Mouse (Mus musculus): ENCODE measurements around the gene Plcl2.
"Not testable (repeated sequence)": the region's sequence is repeated elsewhere in the genome, so short reads cannot be mapped to it uniquely, and the experiment has no call there.

The Plcl2 gene

GRCm38 (mm10) chr17:50667596-50667995, 158.4 kb downstream of the Plcl2 start:
- in situ Hi-C loops (cut with MboI; ENCODE audit: low sequenced_read_pairs) = no loop called here

GRCm38 (mm10) chr17:50668681-50669208, 159.5 kb downstream of the Plcl2 start:
- in situ Hi-C loops (cut with MboI; ENCODE audit: low sequenced_read_pairs) = no loop called here

- in situ Hi-C loops (cut with MboI; ENCODE audit: low sequenced_read_pairs) = no loop called here
These were observed 162.2 kb downstream of the Plcl2 start for GRCm38 (mm10) chr17:50671416-50671815.

GRCm38 (mm10) chr17:50674580-50674979, 165.4 kb downstream of the Plcl2 start:
- in situ Hi-C loops (cut with MboI; ENCODE audit: low sequenced_read_pairs) = no loop called here

GRCm38 (mm10) chr17:50675231-50675630, 166.0 kb downstream of the Plcl2 start:
- in situ Hi-C loops (cut with MboI; ENCODE audit: low sequenced_read_pairs) = no loop called here

GRCm38 (mm10) chr17:50677334-50677733, 168.1 kb downstream of the Plcl2 start:
- in situ Hi-C loops (cut with MboI; ENCODE audit: low sequenced_read_pairs) = no loop called here

GRCm38 (mm10) chr17:50677978-50678712, 168.9 kb downstream of the Plcl2 start:
- in situ Hi-C loops (cut with MboI; ENCODE audit: low sequenced_read_pairs) = no loop called here

- in situ Hi-C loops (cut with MboI; ENCODE audit: low sequenced_read_pairs) = no loop called here
These were observed 169.5 kb downstream of the Plcl2 start for GRCm38 (mm10) chr17:50678748-50679147.

- in situ Hi-C loops (cut with MboI; ENCODE audit: low sequenced_read_pairs) = no loop called here
These were observed 170.7 kb downstream of the Plcl2 start for GRCm38 (mm10) chr17:50679613-50680534.

GRCm38 (mm10) chr17:50682696-50683095, 173.5 kb downstream of the Plcl2 start:
- in situ Hi-C loops (cut with MboI; ENCODE audit: low sequenced_read_pairs) = no loop called here

- in situ Hi-C loops (cut with MboI; ENCODE audit: low sequenced_read_pairs) = no loop called here
These were observed 175.9 kb downstream of the Plcl2 start for GRCm38 (mm10) chr17:50684960-50685645.

GRCm38 (mm10) chr17:50687670-50688069, 178.5 kb downstream of the Plcl2 start:
- in situ Hi-C loops (cut with MboI; ENCODE audit: low sequenced_read_pairs) = no loop called here

GRCm38 (mm10) chr17:50688135-50688534, 178.9 kb downstream of the Plcl2 start:
- in situ Hi-C loops (cut with MboI; ENCODE audit: low sequenced_read_pairs) = no loop called here

- in situ Hi-C loops (cut with MboI; ENCODE audit: low sequenced_read_pairs) = not testable (repeated sequence)
These were observed 189.2 kb downstream of the Plcl2 start for GRCm38 (mm10) chr17:50698410-50698809.

- in situ Hi-C loops (cut with MboI; ENCODE audit: low sequenced_read_pairs) = no loop called here
These were observed 201.5 kb downstream of the Plcl2 start for GRCm38 (mm10) chr17:50710497-50711222.

GRCm38 (mm10) chr17:50717586-50717985, 208.4 kb downstream of the Plcl2 start:
- in situ Hi-C loops (cut with MboI; ENCODE audit: low sequenced_read_pairs) = no loop called here

GRCm38 (mm10) chr17:50724376-50724775, 215.2 kb downstream of the Plcl2 start:
- in situ Hi-C loops (cut with MboI; ENCODE audit: low sequenced_read_pairs) = no loop called here

- in situ Hi-C loops (cut with MboI; ENCODE audit: low sequenced_read_pairs) = no loop called here
These were observed 217.1 kb downstream of the Plcl2 start for GRCm38 (mm10) chr17:50726265-50726664.

GRCm38 (mm10) chr17:50729031-50729430, 219.8 kb downstream of the Plcl2 start:
- in situ Hi-C loops (cut with MboI; ENCODE audit: low sequenced_read_pairs) = no loop called here

GRCm38 (mm10) chr17:50729577-50729976, 220.4 kb downstream of the Plcl2 start:
- in situ Hi-C loops (cut with MboI; ENCODE audit: low sequenced_read_pairs) = no loop called here

Measured in CH12F3 (cell line).